Mouse (Mus musculus): ENCODE results near the gene Uprt.

- TF ChIP-seq CTCF (IDR thresholded peaks at IDR 0.05; ENCODE audit: borderline replicate concordance, control insufficient read depth, extremely low read depth, insufficient read depth, low read length, poor library complexity) (no peak), POLR2A (IDR thresholded peaks at IDR 0.05; ENCODE audit: control insufficient read depth, extremely low read depth, insufficient read depth, low read length, poor library complexity) (no peak)
Observed at GRCm38 (mm10) chrX:104461755-104462154, 20.9 kb upstream of the Uprt start.
